Mouse (Mus musculus) c-Kit-positive CD71-negative TER-119-negative erythroid progenitor cells, embryonic 14.5 days (primary cell): Measurements from ENCODE around the gene Gm21861.
"Not testable (repeated sequence)": the region's sequence is repeated elsewhere in the genome, so short reads cannot be mapped to it uniquely, and the experiment has no call there.

Experiments
- DNase-seq: peaks from one replicate; pipeline ENCODE4 v3.0.0-alpha.2; 2013; ENCODE audit warnings: low read depth

Gm21861 gene

GRCm38 (mm10) chrY:58814497-58814896, at the start of gene Gm21861:
TSS of gene Gm21861 (minus strand) at chrY:58814597.
- not testable (repeated sequence) for DNase-seq
